Mouse (Mus musculus) right cerebral cortex, postnatal 14 days (tissue): ENCODE measurements around the gene Fbxw11.

Experiments
- DNase-seq: peaks from one replicate; pipeline ENCODE4 v3.0.0; 2022

The Fbxw11 gene

GRCm38 (mm10) chr11:32625677-32626076 is 16.8 kb upstream of the Fbxw11 start:
- DNase-seq = peak; percentile 69

- DNase-seq = no peak
These were observed 16.4 kb upstream of the Fbxw11 start for GRCm38 (mm10) chr11:32626079-32626478.

- DNase-seq = no peak
These were observed 14.6 kb upstream of the Fbxw11 start for GRCm38 (mm10) chr11:32627900-32628299.

GRCm38 (mm10) chr11:32629713-32630211 is 12.8 kb upstream of the Fbxw11 start:
- DNase-seq = no peak

- no peak for DNase-seq
These were observed 9.9 kb upstream of the Fbxw11 start for GRCm38 (mm10) chr11:32632671-32633070.

GRCm38 (mm10) chr11:32633542-32633941 is 9.0 kb upstream of the Fbxw11 start:
- DNase-seq = no peak

GRCm38 (mm10) chr11:32634143-32634542 is 8.4 kb upstream of the Fbxw11 start:
- DNase-seq = no peak

- DNase-seq = no peak
These were observed 7.7 kb upstream of the Fbxw11 start for GRCm38 (mm10) chr11:32634842-32635241.

- DNase-seq = no peak
These were observed 6.2 kb upstream of the Fbxw11 start for GRCm38 (mm10) chr11:32636275-32636674.

GRCm38 (mm10) chr11:32638521-32639255 is 3.8 kb upstream of the Fbxw11 start:
- DNase-seq = no peak

GRCm38 (mm10) chr11:32640617-32641016 is 1.9 kb upstream of the Fbxw11 start:
- DNase-seq = no peak

GRCm38 (mm10) chr11:32642899-32643886 is 669 bp downstream of the Fbxw11 start:
- DNase-seq = peak; percentile 47

GRCm38 (mm10) chr11:32644010-32644409 is 1.5 kb downstream of the Fbxw11 start:
- DNase-seq = no peak

- DNase-seq = no peak
These were observed 4.7 kb downstream of the Fbxw11 start for GRCm38 (mm10) chr11:32647265-32647664.

- no peak for DNase-seq
These were observed 7.8 kb downstream of the Fbxw11 start for GRCm38 (mm10) chr11:32650236-32650749.

- DNase-seq = no peak
These were observed 8.5 kb downstream of the Fbxw11 start for GRCm38 (mm10) chr11:32650893-32651590.

- no peak for DNase-seq
These were observed 9.2 kb downstream of the Fbxw11 start for GRCm38 (mm10) chr11:32651723-32652122.

GRCm38 (mm10) chr11:32662082-32662656 is 19.6 kb downstream of the Fbxw11 start:
- DNase-seq = no peak

- no peak for DNase-seq
These were observed 23.1 kb downstream of the Fbxw11 start for GRCm38 (mm10) chr11:32665639-32666038.

GRCm38 (mm10) chr11:32666983-32667382 is 24.5 kb downstream of the Fbxw11 start:
- DNase-seq = no peak

- DNase-seq = no peak
These were observed 29.0 kb downstream of the Fbxw11 start for GRCm38 (mm10) chr11:32671480-32671879.

GRCm38 (mm10) chr11:32676777-32677176 is 34.3 kb downstream of the Fbxw11 start:
- peak; percentile 23 for DNase-seq
